Mouse (Mus musculus) embryonic facial prominence, embryonic 10.5 days (tissue): Measurements from ENCODE around the gene Abca13. TPM values are rescaled to one million over a fixed set of nuclear protein-coding genes. Genes with fewer than 3 reads are reported as not detected.
A peak's percentile ranks its signal among the peaks of the same experiment; 100 is the strongest.
"Not testable (repeated sequence)": the region's sequence is repeated elsewhere in the genome, so short reads cannot be mapped to it uniquely, and the experiment has no call there.

Source experiments
- DNase-seq: peaks from one replicate; pipeline ENCODE4 v3.0.0-alpha.2; 2017; ENCODE audit warnings: low spot score
- H3K27ac ChIP-seq: fragments of 300-500 bp; sonication (generic); replicated peaks from 2 replicates; pipeline ENCODE4 v1.5.1; 2016; ENCODE audit warnings: mild to moderate bottlenecking
- H3K27me3 ChIP-seq: fragments of 300-500 bp; sonication (generic); replicated peaks from 2 replicates; pipeline ENCODE4 v1.6.1; 2016; ENCODE audit warnings: low read depth, mild to moderate bottlenecking; ENCODE audit not compliant: poor library complexity, severe bottlenecking
- H3K36me3 ChIP-seq: fragments of 300-500 bp; sonication (generic); replicated peaks from 2 replicates; pipeline ENCODE4 v1.6.1; 2016; ENCODE audit warnings: mild to moderate bottlenecking, moderate library complexity
- H3K4me1 ChIP-seq: fragments of 300-500 bp; sonication (generic); 2 replicates; pipeline ENCODE4 v1.6.1; 2016
- H3K4me3 ChIP-seq: fragments of 300-500 bp; sonication (generic); 2 replicates; pipeline ENCODE4 v1.5.1; 2016; ENCODE audit warnings: mild to moderate bottlenecking, moderate library complexity
- H3K9me3 ChIP-seq: fragments of 300-500 bp; sonication (generic); 2 replicates; pipeline ENCODE4 v1.6.1; 2016; ENCODE audit warnings: mild to moderate bottlenecking
- WGBS: fragments of 180-500 bp; shearing (Covaris S2); methylation state at CpG from one replicate; pipeline ENCODE4 v1.1.7; 2016; 5-methylcytosine and 5-hydroxymethylcytosine counted together
- polyA plus RNA-seq: library from polyadenylated mRNA; unstranded; fragments of >200 nt; fragmentation: Nextera tagmentation; extraction: Ambion mirVana; gene quantifications from 2 replicates; pipeline ENCODE4 v1.2.1, GENCODE M21; 2016

Abca13 gene
- polyA plus RNA-seq, 1 experiment from 2014 or later: 0.04 TPM

GRCm38 (mm10) chr11:9316545-9316944 lies 124.8 kb downstream of the Abca13 start:
- no peaks in the 10 kb centered on the region for H3K4me1 ChIP-seq
- H3K27me3 ChIP-seq: no peaks in the 10 kb centered on the region
- no peaks in the 10 kb centered on the region for H3K36me3 ChIP-seq
- no peaks in the 10 kb centered on the region for H3K9me3 ChIP-seq
- WGBS: 71% methylated on average over 3 of the region's 3 CpGs
- DNase-seq: no peak
- H3K27ac ChIP-seq: no peak overlapping the region
- H3K4me3 ChIP-seq: no peak overlapping the region

GRCm38 (mm10) chr11:9317076-9317929 lies 125.6 kb downstream of the Abca13 start:
- no peaks in the 10 kb centered on the region for H3K27me3 ChIP-seq
- 37% methylated on average over 6 of the region's 6 CpGs for WGBS
- H3K4me3 ChIP-seq: no peak overlapping the region
- DNase-seq: peak; percentile 71
- no peaks in the 10 kb centered on the region for H3K4me1 ChIP-seq
- no peak overlapping the region for H3K27ac ChIP-seq
- H3K36me3 ChIP-seq: no peaks in the 10 kb centered on the region
- H3K9me3 ChIP-seq: no peaks in the 10 kb centered on the region

GRCm38 (mm10) chr11:9338151-9338550 lies 146.4 kb downstream of the Abca13 start:
- Histone ChIP-seq H3K4me1 (no peaks in the 10 kb centered on the region), H3K27me3 (no peaks in the 10 kb centered on the region), H3K4me3 (no peak overlapping the region), H3K36me3 (no peaks in the 10 kb centered on the region), H3K9me3 (no peaks in the 10 kb centered on the region), H3K27ac (no peak overlapping the region)
- DNase-seq: no peak
- 83% methylated on average over 3 of the region's 3 CpGs for whole genome bisulfite sequencing

- H3K36me3 ChIP-seq: no peaks in the 10 kb centered on the region
- no peak overlapping the region for H3K27ac ChIP-seq
- no peak overlapping the region for H3K4me3 ChIP-seq
- peak; percentile 11 for DNase-seq
- H3K9me3 ChIP-seq: no peaks in the 10 kb centered on the region
- no peaks in the 10 kb centered on the region for H3K27me3 ChIP-seq
- WGBS: 48% methylated on average over 3 of the region's 3 CpGs
- no peaks in the 10 kb centered on the region for H3K4me1 ChIP-seq
Observed at GRCm38 (mm10) chr11:9347724-9348123, 156.0 kb downstream of the Abca13 start.

DNA sequence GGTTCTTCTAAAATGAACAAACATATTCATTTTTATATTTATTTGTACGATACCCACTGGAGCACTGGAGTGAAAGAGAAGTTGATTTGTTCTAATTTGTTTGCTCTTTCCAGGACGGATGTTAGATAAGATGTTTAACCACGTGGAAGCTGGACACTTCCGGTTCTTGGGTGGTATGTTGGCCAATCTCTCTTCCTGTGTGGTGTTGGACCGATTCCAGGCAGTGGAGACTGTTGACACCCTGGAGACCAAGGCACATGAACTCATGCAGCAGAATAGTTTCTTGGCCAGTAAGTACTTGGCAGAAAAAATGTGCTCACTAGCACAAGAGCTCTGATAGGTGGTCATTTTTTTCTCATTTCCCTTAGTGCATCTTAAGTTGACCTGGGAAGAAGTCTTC lies 181.4 kb downstream of the Abca13 start:
- Histone ChIP-seq H3K27ac (no peak overlapping the region), H3K36me3 (no peaks in the 10 kb centered on the region), H3K4me3 (no peak overlapping the region), H3K4me1 (no peaks in the 10 kb centered on the region), H3K9me3 (no peaks in the 10 kb centered on the region), H3K27me3 (no peaks in the 10 kb centered on the region)
- DNase-seq: no peak
- WGBS: 81% methylated on average over 5 of the region's 5 CpGs

- not testable (repeated sequence) for H3K36me3 ChIP-seq, H3K27ac ChIP-seq, H3K4me3 ChIP-seq, H3K27me3 ChIP-seq, DNase-seq, H3K9me3 ChIP-seq, H3K4me1 ChIP-seq
- WGBS: 71% methylated on average over 5 of the region's 5 CpGs
Observed at GRCm38 (mm10) chr11:9374426-9374825, 182.7 kb downstream of the Abca13 start.

DNA sequence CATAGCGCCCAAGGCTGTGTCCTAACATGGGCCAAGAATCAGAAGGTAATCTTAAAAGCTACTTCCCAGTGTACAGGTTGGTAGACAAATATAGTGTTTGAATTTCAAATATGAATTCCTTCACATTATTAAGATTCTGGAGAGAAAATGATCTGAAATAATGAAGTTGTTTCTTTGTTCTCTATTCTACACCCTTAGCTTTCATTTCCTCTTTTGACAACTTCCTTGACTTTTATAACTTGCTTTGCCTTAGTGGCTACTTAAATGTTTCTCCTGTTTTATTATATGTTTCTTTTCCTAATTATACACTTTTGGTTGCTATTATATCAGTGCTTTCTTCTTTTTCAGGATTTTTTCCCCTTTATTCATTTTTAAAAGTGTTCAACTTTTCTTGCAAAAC lies 196.8 kb downstream of the Abca13 start:
- WGBS: 91% methylated on average over 1 of the region's 1 CpGs
- H3K4me3 ChIP-seq: no peak overlapping the region
- H3K27ac ChIP-seq: no peak overlapping the region

DNA sequence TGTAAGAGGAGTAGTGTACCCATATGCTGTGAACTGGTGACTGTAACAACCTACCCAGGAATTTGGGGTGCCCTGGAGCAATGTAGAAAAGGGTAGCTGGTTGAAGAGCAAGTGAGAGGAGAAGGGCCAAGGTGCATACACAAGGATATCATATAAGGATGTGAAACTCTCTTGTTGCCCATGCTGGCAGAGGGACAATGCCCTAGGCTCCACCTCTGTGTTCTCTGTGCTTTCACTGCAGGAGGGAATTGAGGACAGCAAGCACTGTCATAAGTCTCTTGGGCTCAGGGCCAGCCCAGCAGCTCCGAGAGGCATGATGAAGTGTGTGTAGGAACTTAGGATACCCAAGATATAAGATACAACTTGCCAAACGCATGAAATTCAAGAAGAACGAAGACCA lies 225.2 kb downstream of the Abca13 start:
- no peak for DNase-seq
- Histone ChIP-seq H3K9me3 (no peaks in the 10 kb centered on the region), H3K27ac (no peak overlapping the region), H3K36me3 (no peaks in the 10 kb centered on the region), H3K4me3 (no peak overlapping the region), H3K27me3 (no peaks in the 10 kb centered on the region), H3K4me1 (no peaks in the 10 kb centered on the region)
- WGBS: 83% methylated on average over 3 of the region's 3 CpGs

More for the DNA sequence above, 196.8 kb downstream of the Abca13 start:
- H3K36me3 ChIP-seq: no peaks in the 10 kb centered on the region
- no peak for DNase-seq
- no peaks in the 10 kb centered on the region for H3K4me1 ChIP-seq
- no peaks in the 10 kb centered on the region for H3K9me3 ChIP-seq
- no peaks in the 10 kb centered on the region for H3K27me3 ChIP-seq

DNA sequence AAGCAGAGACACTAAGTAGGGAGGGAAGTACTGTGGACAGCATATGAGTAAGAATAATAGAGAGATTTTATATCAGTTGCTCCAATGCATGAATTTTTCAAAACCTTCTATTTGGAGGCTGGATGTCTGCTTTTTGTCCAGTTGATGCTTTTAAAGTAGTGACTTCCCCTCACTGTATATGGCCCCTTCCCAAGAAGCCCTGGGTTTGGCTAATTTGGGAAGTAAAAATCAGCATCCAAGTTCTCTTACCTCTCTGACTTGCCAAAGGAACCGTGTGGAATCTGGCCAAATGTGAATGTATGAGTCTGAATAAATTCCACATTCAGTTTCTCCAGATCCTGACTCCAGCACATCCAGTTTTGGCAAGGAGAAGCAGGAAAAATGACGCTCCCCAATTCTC lies 228.5 kb downstream of the Abca13 start:
- whole genome bisulfite sequencing: 66% methylated on average over 2 of the region's 2 CpGs

GRCm38 (mm10) chr11:9427411-9427810 lies 235.7 kb downstream of the Abca13 start:
- no peaks in the 10 kb centered on the region for H3K36me3 ChIP-seq
- no peak for DNase-seq

More for the DNA sequence above, 228.5 kb downstream of the Abca13 start:
- no peak for DNase-seq
- H3K27ac ChIP-seq: no peak overlapping the region
- H3K4me3 ChIP-seq: no peak overlapping the region
- no peaks in the 10 kb centered on the region for H3K36me3 ChIP-seq
- H3K4me1 ChIP-seq: no peaks in the 10 kb centered on the region
- no peaks in the 10 kb centered on the region for H3K27me3 ChIP-seq
- no peaks in the 10 kb centered on the region for H3K9me3 ChIP-seq

GRCm38 (mm10) chr11:9432807-9433206 lies 241.1 kb downstream of the Abca13 start:
- H3K36me3 ChIP-seq: no peaks in the 10 kb centered on the region
- H3K9me3 ChIP-seq: no peaks in the 10 kb centered on the region
- no peak overlapping the region for H3K27ac ChIP-seq
- 91% methylated on average over 5 of the region's 5 CpGs for WGBS
- no peaks in the 10 kb centered on the region for H3K27me3 ChIP-seq
- no peaks in the 10 kb centered on the region for H3K4me1 ChIP-seq
- no peak for DNase-seq
- no peak overlapping the region for H3K4me3 ChIP-seq

More at GRCm38 (mm10) chr11:9427411-9427810, 235.7 kb downstream of the Abca13 start:
- Histone ChIP-seq H3K9me3 (no peaks in the 10 kb centered on the region), H3K4me3 (no peak overlapping the region), H3K27ac (no peak overlapping the region), H3K27me3 (no peaks in the 10 kb centered on the region), H3K4me1 (no peaks in the 10 kb centered on the region)
- 73% methylated on average over 3 of the region's 3 CpGs for WGBS

DNA sequence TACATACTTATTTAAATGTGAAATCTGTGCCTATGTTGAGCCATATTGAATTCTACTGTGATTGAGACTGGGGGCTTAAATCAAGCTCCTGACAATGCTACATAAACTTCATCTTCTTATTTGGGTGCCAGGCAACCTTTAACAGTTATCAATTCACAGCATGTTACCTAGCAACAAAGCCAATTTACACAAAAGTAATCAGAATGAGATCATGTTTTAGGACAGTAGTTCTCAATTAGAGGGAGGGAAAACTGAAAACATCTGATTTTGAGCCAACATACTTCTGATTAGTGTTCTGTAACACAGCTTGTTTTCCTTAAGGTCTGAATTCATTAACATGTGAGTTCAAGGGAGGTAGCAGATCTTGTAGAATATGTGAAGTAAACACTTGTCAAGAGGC lies 244.9 kb downstream of the Abca13 start:
- DNase-seq: no peak
- H3K4me1 ChIP-seq: no peaks in the 10 kb centered on the region

DNA sequence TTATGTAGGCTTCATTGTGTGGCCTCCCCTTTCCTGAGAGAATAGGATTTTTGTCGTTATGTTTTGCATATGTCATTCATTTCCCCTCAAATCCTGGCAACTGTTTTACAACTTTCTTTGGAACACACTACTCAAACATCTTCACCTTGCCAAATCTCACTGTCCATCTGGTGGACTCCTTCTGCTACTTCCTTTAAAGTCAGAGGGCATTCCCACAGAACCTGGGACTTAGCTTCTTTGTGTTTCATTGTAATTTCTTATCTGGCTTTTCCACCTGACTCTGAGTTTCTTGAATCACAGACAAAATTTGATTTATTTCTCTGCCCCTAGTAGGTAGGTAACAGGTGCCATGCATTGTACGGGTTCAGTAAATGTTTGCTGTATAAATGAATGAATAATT lies 248.0 kb downstream of the Abca13 start:
- Histone ChIP-seq H3K4me3 (no peak overlapping the region), H3K9me3 (no peaks in the 10 kb centered on the region), H3K4me1 (no peaks in the 10 kb centered on the region), H3K36me3 (no peaks in the 10 kb centered on the region), H3K27ac (no peak overlapping the region), H3K27me3 (no peaks in the 10 kb centered on the region)
- DNase-seq: no peak
- 77% methylated on average over 2 of the region's 2 CpGs for WGBS

More for the DNA sequence above, 244.9 kb downstream of the Abca13 start:
- no peak overlapping the region for H3K4me3 ChIP-seq
- no peaks in the 10 kb centered on the region for H3K27me3 ChIP-seq
- H3K36me3 ChIP-seq: no peaks in the 10 kb centered on the region
- H3K9me3 ChIP-seq: no peaks in the 10 kb centered on the region
- H3K27ac ChIP-seq: no peak overlapping the region
